Mouse (Mus musculus): ENCODE measurements at regions not wholly inside any gene's neighbourhood (a gene's known extent, or its start where the extent isn't known, plus 50 kb on each side); places are given as distances from the start of the nearest gene placed in this dataset.

DNA sequence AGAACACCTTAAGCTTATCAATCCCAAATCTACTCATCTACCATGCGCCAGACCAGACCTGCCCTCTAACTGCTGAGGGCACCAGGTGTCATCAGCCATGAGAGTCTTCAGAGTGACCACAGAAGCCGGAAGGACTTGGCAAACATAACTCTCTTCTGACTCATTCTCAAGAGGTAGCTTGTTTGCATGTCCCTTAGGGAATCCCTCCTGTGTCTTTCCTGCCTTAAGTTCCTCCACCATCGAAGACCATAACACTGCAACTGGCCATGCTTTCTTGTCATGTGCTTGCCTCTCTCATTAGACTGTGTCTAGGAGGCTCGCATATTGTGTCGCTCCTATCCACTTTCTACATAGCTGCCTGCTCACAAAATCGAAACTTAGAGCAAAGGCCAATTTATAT, 226.1 kb upstream of the Ncam1 start:
- Histone ChIP-seq H3K27ac (ENCODE audit: insufficient read depth, low read depth) (no peak overlapping the region), H3K79me2 (replicated peaks; ENCODE audit: control insufficient read depth, extremely low read depth, insufficient read depth, poor library complexity, severe bottlenecking) (no peaks in the 10 kb centered on the region), H3K4me2 (ENCODE audit: insufficient read depth, low read depth, poor library complexity, severe bottlenecking) (peak overlapping the region; percentile 45), H3K36me3 (replicated peaks in 1 of 2; ENCODE audit: control insufficient read depth in 1 of 2, insufficient read depth in 1 of 2, low read length in 1 of 2) (no peaks in the 10 kb centered on the region), H3K4me1 (ENCODE audit: control insufficient read depth in 1 of 2, insufficient read depth in 2 of 2) (peaks cover 9 to 24% of the 10 kb centered on the region in 2 experiments), H3K9ac (ENCODE audit: insufficient read depth, low read depth) (no peak overlapping the region), H3K27me3 (replicated peaks) (no peaks in the 10 kb centered on the region), H3K9me3 (replicated peaks; ENCODE audit: low read length) (no peaks in the 10 kb centered on the region), H3K4me3 (replicated peaks in 1 of 3; ENCODE audit: low read depth in 2 of 3, low read length in 2 of 3, poor library complexity in 1 of 3) (no peak overlapping the region)
- peak; percentile 77 for DNase-seq (ENCODE audit: extremely low read depth)
- in situ Hi-C loops (cut with MboI; ENCODE audit: low pct_ligation_motif_present, low pct_unique_long_range_greater_than_20kb, low sequenced_read_pairs) = no loop called here
- no peak for TF ChIP-seq PAX5 (IDR thresholded peaks at IDR 0.05; ENCODE audit: low read length)
- TF ChIP-seq SIN3A (IDR thresholded peaks at IDR 0.05; ENCODE audit: low read length) = no peak
- TF ChIP-seq JUN (IDR thresholded peaks at IDR 0.05; ENCODE audit: insufficient read depth, low read depth, low read length) = no peak; the same call in 1 of the 2 replicates
- TF ChIP-seq IRF4 (IDR thresholded peaks at IDR 0.05; ENCODE audit: low read depth, low read length) = no peak
- no peak for TF ChIP-seq SMC3 (IDR thresholded peaks at IDR 0.05; ENCODE audit: low read depth, low read length)
- no peak for TF ChIP-seq RCOR1 (conservative IDR thresholded peaks at IDR 0.05; ENCODE audit: low read depth, low read length)
- peak; percentile 76; the same call in 1 of the 2 replicates for TF ChIP-seq MYC (IDR thresholded peaks at IDR 0.05; ENCODE audit: low read depth, low read length)
- no peak for TF ChIP-seq TBP (conservative IDR thresholded peaks at IDR 0.05; ENCODE audit: low read depth, low read length)
- TF ChIP-seq ETS1 (conservative IDR thresholded peaks at IDR 0.05; ENCODE audit: low read depth, low read length) = peak; percentile 63
- no peak for TF ChIP-seq HCFC1 (IDR thresholded peaks at IDR 0.05; ENCODE audit: low read depth, low read length)
- no peak for TF ChIP-seq NELFE (IDR thresholded peaks at IDR 0.05; ENCODE audit: low read depth, low read length)
- TF ChIP-seq MAX (IDR thresholded peaks at IDR 0.05; ENCODE audit: low read length) = peak; percentile 73
- TF ChIP-seq TCF12 (IDR thresholded peaks at IDR 0.05; ENCODE audit: low read depth, low read length) = 0 out of 2 replicates have a peak, but pooled peaks have one; percentile 26
- TF ChIP-seq ELF1 (IDR thresholded peaks at IDR 0.05; ENCODE audit: low read depth, low read length) = peak; percentile 54
- TF ChIP-seq UBTF (IDR thresholded peaks at IDR 0.05; ENCODE audit: low read depth, low read length) = no peak
- no peak; the same call in 1 of the 2 replicates for TF ChIP-seq MEF2A (IDR thresholded peaks at IDR 0.05; ENCODE audit: borderline replicate concordance, low read depth, low read length)
- TF ChIP-seq MAFK (IDR thresholded peaks at IDR 0.05; ENCODE audit: insufficient replicate concordance, low read length) = no peak
- TF ChIP-seq GABPA (IDR thresholded peaks at IDR 0.05; ENCODE audit: insufficient replicate concordance, low read depth, low read length) = no peak
- no peak for TF ChIP-seq KAT2A (IDR thresholded peaks at IDR 0.05; ENCODE audit: insufficient replicate concordance, low read length)
- no peak for TF ChIP-seq CHD2 (IDR thresholded peaks at IDR 0.05; ENCODE audit: low read length)
- TF ChIP-seq ZNF384 (IDR thresholded peaks at IDR 0.05; ENCODE audit: low read depth, low read length) = no peak
- TF ChIP-seq BHLHE40 (IDR thresholded peaks at IDR 0.05; ENCODE audit: low read depth, low read length) = peak; percentile 34; the same call in 1 of the 2 replicates
- no peak for TF ChIP-seq POLR2AphosphoS2 (IDR thresholded peaks at IDR 0.05; ENCODE audit: low read depth, low read length)
- TF ChIP-seq ZMIZ1 (IDR thresholded peaks at IDR 0.05; ENCODE audit: low read depth, low read length) = no peak
- no peak for TF ChIP-seq POLR2A (IDR thresholded peaks at IDR 0.05; ENCODE audit: low read depth, low read length)
- TF ChIP-seq CTCF (conservative IDR thresholded peaks at IDR 0.05 in 1 of 2, IDR thresholded peaks at IDR 0.05 in 1 of 2; ENCODE audit: low read depth in 2 of 2, low read length in 2 of 2) = no peak
- no peak for TF ChIP-seq E2F4 (IDR thresholded peaks at IDR 0.05; ENCODE audit: insufficient replicate concordance, low read depth, low read length)
- no peak for TF ChIP-seq RAD21 (IDR thresholded peaks at IDR 0.05; ENCODE audit: low read depth, low read length)
- TF ChIP-seq MXI1 (IDR thresholded peaks at IDR 0.05; ENCODE audit: low read depth, low read length) = peak; percentile 54
- no peak for TF ChIP-seq USF1 (IDR thresholded peaks at IDR 0.05; ENCODE audit: low read depth, low read length)
- peak; percentile 72 for TF ChIP-seq EP300 (IDR thresholded peaks at IDR 0.05; ENCODE audit: low read length)
- TF ChIP-seq NRF1 (IDR thresholded peaks at IDR 0.05; ENCODE audit: low read depth, low read length) = no peak
- TF ChIP-seq JUND (conservative IDR thresholded peaks at IDR 0.05; ENCODE audit: low read depth, low read length) = 0 out of 2 replicates have a peak, but pooled peaks have one; percentile 23
- no peak for TF ChIP-seq USF2 (conservative IDR thresholded peaks at IDR 0.05; ENCODE audit: low read depth, low read length)
- TF ChIP-seq CHD1 (IDR thresholded peaks at IDR 0.05; ENCODE audit: low read depth, low read length) = no peak
- TF ChIP-seq ZC3H11A (IDR thresholded peaks at IDR 0.05; ENCODE audit: low read depth, low read length) = no peak
- no peak for TF ChIP-seq ZKSCAN1 (IDR thresholded peaks at IDR 0.05; ENCODE audit: borderline replicate concordance, low read depth, low read length)
- TF ChIP-seq MAZ (IDR thresholded peaks at IDR 0.05; ENCODE audit: low read depth, low read length) = no peak
- dilution Hi-C loops (cut with MboI; ENCODE audit: extremely low pct_ligation_motif_present, extremely low pct_unique_long_range_greater_than_20kb, low sequenced_read_pairs) = no loop called here

Measured in CH12.LX (cell line).